35 mouse cellular contexts compared by ENCODE assay signal in genomic region chr1:169872865-169873264, GRCm38 (mm10). TPM values are rescaled to one million over a fixed set of nuclear protein-coding genes. Genes with fewer than 3 reads are reported as not detected.
A peak's percentile ranks its signal among the peaks of the same experiment; 100 is the strongest.
DNase-seq lines count a peak whose midpoint lies in the region; ATAC-seq lines count a peak whose summit lies in the region.
"Had no signal": no experiment of that assay in that cellular context is flagged by ENCODE, and none has a peak within 500 bp of the region (broad histone marks: within the 10 kb centered on the region; RNA-seq: fewer than 3 reads in every experiment).

No protein-coding gene starts in this region.

- WGBS in hindbrain, embryonic 11.5 days = 33% methylated on average over 3 of the region's 3 CpGs
- 22% methylated on average over 3 of the region's 3 CpGs for WGBS in hindbrain, embryonic 12.5 days
- WGBS in midbrain, embryonic 14.5 days = 35% methylated on average over 3 of the region's 3 CpGs
- 46% methylated on average over 3 of the region's 3 CpGs for WGBS in midbrain, embryonic 10.5 days
- 29% methylated on average over 3 of the region's 3 CpGs for WGBS in midbrain, embryonic 15.5 days

- H3K4me1 ChIP-seq in hindbrain, embryonic 11.5 days (replicated peaks; ENCODE audit: control insufficient read depth, insufficient read depth, low read length) = no peaks in the 10 kb centered on the region
- 0 out of 2 replicates have a peak, but pooled peaks cover 3% of the 10 kb centered on the region for H3K4me1 ChIP-seq in hindbrain, embryonic 12.5 days
- H3K4me1 ChIP-seq in midbrain, embryonic 14.5 days (ENCODE audit: control insufficient read depth, insufficient read depth, low read length) = no peaks in the 10 kb centered on the region
- peaks cover 6% of the 10 kb centered on the region for H3K4me1 ChIP-seq in midbrain, embryonic 10.5 days
- 0 out of 2 replicates have a peak, but pooled peaks cover 3% of the 10 kb centered on the region for H3K4me1 ChIP-seq in midbrain, embryonic 15.5 days
- H3K4me1 ChIP-seq: embryonic facial prominence, embryonic 15.5 days; forebrain, embryonic 13.5 days; liver, embryonic 12.5 days; megakaryocyte, embryonic 14.5 days; neural tube, embryonic 15.5 days had no signal

- H3K4me3 ChIP-seq in hindbrain, embryonic 11.5 days (ENCODE audit: low read depth, low read length) = no peak overlapping the region
- no peak overlapping the region for H3K4me3 ChIP-seq in hindbrain, embryonic 12.5 days
- H3K4me3 ChIP-seq in midbrain, embryonic 14.5 days (replicated peaks; ENCODE audit: low read depth, low read length) = no peak overlapping the region
- H3K4me3 ChIP-seq in midbrain, embryonic 10.5 days = no peak overlapping the region
- H3K4me3 ChIP-seq in midbrain, embryonic 15.5 days = no peak overlapping the region
- H3K4me3 ChIP-seq: embryonic facial prominence, embryonic 15.5 days; forebrain, embryonic 13.5 days; gastrocnemius, adult 2 months; layer of hippocampus, adult 2 months; liver, embryonic 12.5 days; megakaryocyte, embryonic 14.5 days; neural tube, embryonic 15.5 days had no signal

- no peak overlapping the region for H3K9ac ChIP-seq in hindbrain, embryonic 11.5 days (ENCODE audit: low read depth, low read length)
- no peak overlapping the region for H3K9ac ChIP-seq in hindbrain, embryonic 12.5 days
- H3K9ac ChIP-seq in midbrain, embryonic 14.5 days (replicated peaks; ENCODE audit: low read length) = no peak overlapping the region
- no peak overlapping the region for H3K9ac ChIP-seq in midbrain, embryonic 15.5 days
- H3K9ac ChIP-seq: embryonic facial prominence, embryonic 15.5 days; forebrain, embryonic 13.5 days; liver, embryonic 12.5 days; liver, postnatal 0 days; neural tube, embryonic 15.5 days had no signal

- no peaks in the 10 kb centered on the region for H3K9me3 ChIP-seq in hindbrain, embryonic 11.5 days (ENCODE audit: control insufficient read depth, low read length)
- H3K9me3 ChIP-seq in hindbrain, embryonic 12.5 days (replicated peaks) = no peaks in the 10 kb centered on the region
- H3K9me3 ChIP-seq in midbrain, embryonic 14.5 days (ENCODE audit: control insufficient read depth, low read length) = no peaks in the 10 kb centered on the region
- no peaks in the 10 kb centered on the region for H3K9me3 ChIP-seq in midbrain, embryonic 10.5 days (replicated peaks)
- no peaks in the 10 kb centered on the region for H3K9me3 ChIP-seq in midbrain, embryonic 15.5 days
- H3K9me3 ChIP-seq: embryonic facial prominence, embryonic 15.5 days; forebrain, embryonic 13.5 days; liver, embryonic 12.5 days; neural tube, embryonic 15.5 days had no signal

- no peak overlapping the region for H3K27ac ChIP-seq in hindbrain, embryonic 11.5 days (ENCODE audit: low read depth, low read length)
- no peak overlapping the region for H3K27ac ChIP-seq in hindbrain, embryonic 12.5 days
- H3K27ac ChIP-seq in midbrain, embryonic 14.5 days (replicated peaks; ENCODE audit: low read depth, low read length) = 0 out of 2 replicates have a peak overlapping the region, but pooled peaks have one; percentile 14
- no peak overlapping the region for H3K27ac ChIP-seq in midbrain, embryonic 10.5 days (replicated peaks)
- H3K27ac ChIP-seq in midbrain, embryonic 15.5 days = no peak overlapping the region
- H3K27ac ChIP-seq: embryonic facial prominence, embryonic 15.5 days; forebrain, embryonic 13.5 days; gastrocnemius, adult 2 months; layer of hippocampus, adult 2 months; liver, embryonic 12.5 days; neural tube, embryonic 15.5 days had no signal

- peak; percentile 29 for DNase-seq in hindbrain, embryonic 11.5 days (ENCODE audit: low spot score)
- no peak for DNase-seq in midbrain, embryonic 14.5 days
- no peak for DNase-seq in midbrain, embryonic 10.5 days (ENCODE audit: low spot score)
- DNase-seq in embryo, embryonic 11 days = peak; percentile 28
- DNase-seq in adrenal gland, adult 8-10 months = no peak
- DNase-seq: adrenal gland, postnatal 10 days; B cell, adult 2 months; cerebellum, adult 11-12 months; cerebellum, postnatal 10 days; gastrocnemius, adult 2 months; gastrocnemius, postnatal 36 days; heart, adult 18-20 months; heart, postnatal 4 days; kidney, adult 2 months; kidney, postnatal 36 days; left cerebral cortex, postnatal 4 days; liver, postnatal 0 days; lung, postnatal 36 days; right cerebral cortex, adult 18-20 months; spleen, adult 18-20 months; thymus, postnatal 14 days had no signal

- H3K36me3 ChIP-seq in hindbrain, embryonic 11.5 days (ENCODE audit: control insufficient read depth, insufficient read depth, low read length) = no peaks in the 10 kb centered on the region
- no peaks in the 10 kb centered on the region for H3K36me3 ChIP-seq in hindbrain, embryonic 12.5 days
- no peaks in the 10 kb centered on the region for H3K36me3 ChIP-seq in midbrain, embryonic 14.5 days (ENCODE audit: control insufficient read depth, insufficient read depth, low read length)
- H3K36me3 ChIP-seq in midbrain, embryonic 10.5 days = no peaks in the 10 kb centered on the region
- no peaks in the 10 kb centered on the region for H3K36me3 ChIP-seq in midbrain, embryonic 15.5 days (replicated peaks)
- H3K36me3 ChIP-seq: embryonic facial prominence, embryonic 15.5 days; liver, embryonic 12.5 days; neural tube, embryonic 15.5 days had no signal

- H3K4me2 ChIP-seq in hindbrain, embryonic 11.5 days (replicated peaks; ENCODE audit: low read depth, low read length) = no peak overlapping the region
- no peak overlapping the region for H3K4me2 ChIP-seq in hindbrain, embryonic 12.5 days (replicated peaks)
- H3K4me2 ChIP-seq in midbrain, embryonic 14.5 days (ENCODE audit: low read length) = no peak overlapping the region
- H3K4me2 ChIP-seq in midbrain, embryonic 15.5 days = no peak overlapping the region
- H3K4me2 ChIP-seq: embryonic facial prominence, embryonic 15.5 days; forebrain, embryonic 13.5 days; heart, embryonic 11.5 days; liver, embryonic 12.5 days; neural tube, embryonic 15.5 days had no signal

- no peaks in the 10 kb centered on the region for H3K27me3 ChIP-seq in hindbrain, embryonic 11.5 days (ENCODE audit: control insufficient read depth, insufficient read depth, low read length)
- H3K27me3 ChIP-seq in hindbrain, embryonic 12.5 days = no peaks in the 10 kb centered on the region
- no peaks in the 10 kb centered on the region for H3K27me3 ChIP-seq in midbrain, embryonic 14.5 days (ENCODE audit: control insufficient read depth, insufficient read depth, low read length)
- no peaks in the 10 kb centered on the region for H3K27me3 ChIP-seq in midbrain, embryonic 10.5 days (ENCODE audit: low read depth, poor library complexity, severe bottlenecking)
- no peaks in the 10 kb centered on the region for H3K27me3 ChIP-seq in midbrain, embryonic 15.5 days (replicated peaks)
- H3K27me3 ChIP-seq: embryonic facial prominence, embryonic 15.5 days; liver, embryonic 12.5 days; megakaryocyte, embryonic 14.5 days; neural tube, embryonic 15.5 days had no signal

- peak; percentile 57; the same call in 1 of the 2 replicates for ATAC-seq in hindbrain, embryonic 11.5 days (ENCODE audit: low FRiP score)
- ATAC-seq in hindbrain, embryonic 12.5 days (ENCODE audit: low FRiP score) = no peak
- ATAC-seq in midbrain, embryonic 14.5 days (ENCODE audit: low FRiP score, low TSS enrichment) = no peak
- ATAC-seq in midbrain, embryonic 15.5 days (replicated peaks) = 0 out of 2 replicates have a peak, but pooled peaks have one; percentile 11
- ATAC-seq in megakaryocyte progenitor cell, adult 5-6 weeks (replicated peaks; ENCODE audit: poor library complexity) = no peak
- ATAC-seq: activated CD4-positive, CD25-positive, alpha-beta regulatory T cell, adult 4 months; forebrain, embryonic 13.5 days; inflammation-experienced regulatory T-cells, adult 6 months; liver, embryonic 12.5 days; liver, postnatal 0 days had no signal

RNA-seq across cellular contexts. Expression of gene Ccdc190, which starts 55.6 kb away (rescaled TPM):
- 0.63 and 0.69 TPM in 2 replicates for polyA plus RNA-seq in hindbrain, embryonic 11.5 days (2014; fragmentation: Nextera tagmentation; extraction: Ambion mirVana)
- polyA plus RNA-seq in hindbrain, embryonic 12.5 days (2016; fragmentation: Nextera tagmentation; extraction: Ambion mirVana) = 0.65 and 0.89 TPM in 2 replicates
- 3.4 and 4.7 TPM in 2 replicates for polyA plus RNA-seq in midbrain, embryonic 14.5 days (2014; fragmentation: Nextera tagmentation; extraction: Ambion mirVana)
- polyA plus RNA-seq in midbrain, embryonic 10.5 days (2016; fragmentation: Nextera tagmentation; extraction: Ambion mirVana) = 0.30 and 0.41 TPM in 2 replicates
- polyA plus RNA-seq in midbrain, embryonic 15.5 days (2015; fragmentation: Nextera tagmentation; extraction: Ambion mirVana) = 3.3 and 4.4 TPM in 2 replicates
- not detected in 2 replicates for total RNA-seq in megakaryocyte progenitor cell, adult 5-6 weeks (2015)
- total RNA-seq in megakaryocyte progenitor cell, adult 5-6 weeks (2017) = not detected in 2 replicates
- total RNA-seq in adrenal gland, adult 8-10 months (2022) = 1 to 10 TPM in 1 of 4 experiments, under 1 TPM in 2, not detected in 1; 0.23 to 1.0 (median 0.24) TPM
- total RNA-seq: adrenal gland, postnatal 10 days; gastrocnemius, adult 2 months; gastrocnemius, postnatal 36 days; heart, postnatal 4 days had no signal
- polyA plus RNA-seq: activated CD4-positive, CD25-positive, alpha-beta regulatory T cell, adult 4 months; heart, embryonic 11.5 days; heart, postnatal 0 days; inflammation-experienced regulatory T-cells, adult 6 months; kidney, adult 2 months; kidney, embryonic 16.5 days; liver, embryonic 12.5 days; liver, postnatal 0 days had no signal

Comparison
In these comparisons a context has a peak if more than half of its experiments do, and no peak if none do; other contexts are left out.
1. ATAC-seq: peak in hindbrain, embryonic 11.5 days (single experiment) and midbrain, embryonic 15.5 days (single experiment); none in hindbrain, embryonic 12.5 days (single experiment), midbrain, embryonic 14.5 days (single experiment) and megakaryocyte progenitor cell, adult 5-6 weeks (single experiment).
2. DNase-seq: peak in hindbrain, embryonic 11.5 days (single experiment) and embryo, embryonic 11 days (single experiment); none in midbrain, embryonic 14.5 days (single experiment), midbrain, embryonic 10.5 days (single experiment) and adrenal gland, adult 8-10 months (single experiment).